Mouse (Mus musculus) neural tube, embryonic 14.5 days (tissue): ENCODE data around the gene Lrmp. TPM values are rescaled to one million over a fixed set of nuclear protein-coding genes. Genes with fewer than 3 reads are reported as not detected.

Source experiments
- ATAC-seq: fragments of 200-750 bp; cut with Nextera tagmentation; 2 replicates; pipeline ENCODE4 v1.8.0; 2017; ENCODE audit warnings: low read depth, mild to moderate bottlenecking, moderate TSS enrichment, moderate library complexity
- H3K27ac ChIP-seq: fragments of 300-500 bp; sonication (generic); 2 replicates; pipeline ENCODE4 v1.5.1; 2014; ENCODE audit warnings: low read depth, mild to moderate bottlenecking, control low read depth, low read length, moderate library complexity, mixed read lengths
- H3K27me3 ChIP-seq: fragments of 300-500 bp; sonication (generic); 2 replicates; pipeline ENCODE4 v1.6.1; 2014; ENCODE audit warnings: low read length; ENCODE audit not compliant: control insufficient read depth, insufficient read depth
- H3K36me3 ChIP-seq: fragments of 300-500 bp; sonication (generic); 2 replicates; pipeline ENCODE4 v1.6.1; 2014; ENCODE audit warnings: low read length, mixed read lengths; ENCODE audit not compliant: control insufficient read depth, insufficient read depth
- H3K4me1 ChIP-seq: fragments of 300-500 bp; sonication (generic); 2 replicates; pipeline ENCODE4 v1.6.1; 2014; ENCODE audit warnings: low read length; ENCODE audit not compliant: control insufficient read depth, insufficient read depth
- H3K4me2 ChIP-seq: fragments of 300-500 bp; sonication (generic); 2 replicates; pipeline ENCODE4 v1.6.1; 2014; ENCODE audit warnings: mild to moderate bottlenecking, low read depth, low read length, control low read depth
- H3K4me3 ChIP-seq: fragments of 300-500 bp; sonication (generic); 2 replicates; pipeline ENCODE4 v1.5.1; 2014; ENCODE audit warnings: low read depth, low read length, control low read depth, mixed read lengths
- H3K9ac ChIP-seq: fragments of 300-500 bp; sonication (generic); replicated peaks from 2 replicates; pipeline ENCODE4 v1.6.1; 2014; ENCODE audit warnings: low read depth, mild to moderate bottlenecking, control low read depth, low read length, mixed read lengths
- H3K9me3 ChIP-seq: fragments of 300-500 bp; sonication (generic); 2 replicates; pipeline ENCODE4 v1.6.1; 2016; ENCODE audit warnings: low read length; ENCODE audit not compliant: control insufficient read depth
- WGBS: fragments of 180-500 bp; shearing (Covaris S2); extraction: QIAGEN DNeasy Blood & Tissue Kit; methylation state at CpG from one replicate; pipeline ENCODE4 v1.1.7; 2014; 5-methylcytosine and 5-hydroxymethylcytosine counted together
- polyA plus RNA-seq: library from polyadenylated mRNA; unstranded; fragments of >200 nt; fragmentation: Nextera tagmentation; extraction: Ambion mirVana; gene quantifications from 2 replicates; pipeline ENCODE4 v1.2.1, GENCODE M21; 2014

Gene Lrmp
- polyA plus RNA-seq, 1 experiment from 2014 or later, result 0.37 TPM

DNA sequence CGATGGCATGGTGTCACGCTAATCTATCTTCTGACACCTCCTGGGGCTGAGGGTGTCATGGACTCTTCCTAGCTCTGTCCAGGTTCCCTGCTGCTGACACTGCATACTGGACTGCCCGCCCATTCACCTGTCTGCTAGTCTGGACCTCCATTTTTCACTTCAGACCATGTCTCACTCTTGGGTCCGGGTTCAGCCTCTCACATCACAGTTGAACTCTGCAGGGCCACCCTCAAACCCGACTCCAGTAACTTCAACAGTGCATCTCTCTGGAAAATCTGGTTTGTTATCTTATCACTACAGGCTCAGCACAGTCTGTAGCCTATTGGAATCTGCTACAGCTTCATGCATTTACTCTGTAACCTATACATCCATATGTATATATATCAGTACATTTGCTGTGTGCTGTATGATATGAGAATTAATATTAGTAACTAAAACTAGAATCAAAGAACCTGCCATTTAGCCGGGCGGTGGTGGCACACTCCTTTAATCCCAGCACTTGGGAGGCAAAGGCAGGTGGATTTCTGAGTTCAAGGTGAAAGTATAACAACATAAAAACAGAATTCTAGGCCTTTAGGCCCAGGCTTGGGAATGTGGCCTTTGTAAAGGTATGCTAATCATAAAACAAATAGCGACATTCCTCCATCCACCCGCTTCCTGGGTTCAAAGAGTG is 36.2 kb upstream of the Lrmp start:
- Histone ChIP-seq H3K4me3 (no peak overlapping the region), H3K9me3 (no peaks in the 10 kb centered on the region)

DNA sequence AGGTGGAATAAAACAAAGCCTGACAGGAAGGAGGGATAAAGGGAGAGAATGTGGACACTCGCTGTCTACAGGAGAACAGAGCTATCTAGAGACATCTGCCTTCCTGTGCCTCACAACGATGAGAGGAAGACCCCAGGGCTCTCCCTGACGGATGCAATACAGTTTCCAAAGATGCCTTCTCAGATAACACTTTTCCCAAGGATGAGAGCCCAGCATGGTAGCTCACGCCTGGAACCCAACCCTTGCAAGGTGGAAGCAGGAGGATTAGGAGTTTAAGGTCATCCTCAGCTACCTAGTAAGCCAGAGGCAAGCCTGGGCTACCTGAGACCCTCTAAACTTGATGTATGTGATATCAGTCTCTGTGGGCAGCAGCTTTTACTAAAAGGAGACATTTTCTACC is 33.7 kb upstream of the Lrmp start:
- 82% methylated on average over 4 of the region's 4 CpGs for WGBS
- no peak overlapping the region for H3K4me3 ChIP-seq
- H3K27me3 ChIP-seq, result no peaks in the 10 kb centered on the region
- no peaks in the 10 kb centered on the region for H3K4me1 ChIP-seq
- H3K9ac ChIP-seq, result no peak overlapping the region
- H3K4me2 ChIP-seq, result no peak overlapping the region
- H3K27ac ChIP-seq, result no peak overlapping the region
- no peaks in the 10 kb centered on the region for H3K36me3 ChIP-seq
- H3K9me3 ChIP-seq, result no peaks in the 10 kb centered on the region
- ATAC-seq, result no peak

More for the DNA sequence above, 36.2 kb upstream of the Lrmp start:
- H3K27me3 ChIP-seq, result no peaks in the 10 kb centered on the region
- no peak for ATAC-seq
- 76% methylated on average over 8 of the region's 9 CpGs for WGBS
- peaks cover 5% of the 10 kb centered on the region; the same call in 1 of the 2 replicates for H3K4me1 ChIP-seq
- no peaks in the 10 kb centered on the region for H3K36me3 ChIP-seq
- no peak overlapping the region for H3K27ac ChIP-seq
- no peak overlapping the region for H3K4me2 ChIP-seq
- no peak overlapping the region for H3K9ac ChIP-seq

GRCm38 (mm10) chr6:145084343-145085117 is 30.9 kb upstream of the Lrmp start:
- no peak overlapping the region for H3K9ac ChIP-seq
- ATAC-seq, result no peak
- no peaks in the 10 kb centered on the region for H3K27me3 ChIP-seq
- no peaks in the 10 kb centered on the region for H3K36me3 ChIP-seq
- 88% methylated on average over 8 of the region's 8 CpGs for WGBS
- no peaks in the 10 kb centered on the region for H3K9me3 ChIP-seq
- no peak overlapping the region for H3K27ac ChIP-seq
- no peaks in the 10 kb centered on the region for H3K4me1 ChIP-seq
- H3K4me2 ChIP-seq, result no peak overlapping the region
- H3K4me3 ChIP-seq, result no peak overlapping the region

DNA sequence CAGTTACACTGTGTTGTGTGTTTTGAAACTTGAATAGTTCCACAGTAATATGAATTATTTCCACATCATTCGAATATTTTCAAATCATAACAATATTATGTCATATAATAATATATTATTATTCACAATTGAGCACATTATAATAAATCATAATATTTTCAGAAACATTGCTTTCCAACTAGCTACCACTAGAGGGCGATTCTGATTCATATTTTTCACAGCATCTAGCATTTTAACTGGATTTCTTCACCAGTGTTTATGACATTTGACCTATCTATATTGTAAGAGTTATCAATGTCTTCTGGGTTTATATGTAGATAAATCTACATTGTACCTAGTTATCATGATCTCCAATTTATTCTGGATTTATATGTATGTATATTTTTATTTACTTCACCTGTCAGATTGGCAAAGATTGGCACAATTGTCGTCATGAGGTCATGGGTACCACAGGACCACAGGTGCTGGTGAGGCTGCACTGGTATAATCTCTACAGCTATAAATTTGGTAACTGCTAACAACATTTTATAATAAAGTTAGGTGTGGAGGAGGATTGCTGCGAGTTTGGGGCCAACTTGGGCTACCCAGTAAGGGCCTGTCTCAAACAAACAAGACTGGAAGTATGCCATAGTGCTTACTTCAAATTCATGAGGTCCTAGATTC is 26.9 kb upstream of the Lrmp start:
- Histone ChIP-seq H3K27ac (no peak overlapping the region), H3K27me3 (no peaks in the 10 kb centered on the region), H3K4me2 (no peak overlapping the region), H3K4me1 (no peaks in the 10 kb centered on the region), H3K4me3 (no peak overlapping the region), H3K9me3 (no peaks in the 10 kb centered on the region), H3K36me3 (no peaks in the 10 kb centered on the region), H3K9ac (no peak overlapping the region)
- WGBS, result 52% methylated on average over 4 of the region's 4 CpGs
- no peak for ATAC-seq

DNA sequence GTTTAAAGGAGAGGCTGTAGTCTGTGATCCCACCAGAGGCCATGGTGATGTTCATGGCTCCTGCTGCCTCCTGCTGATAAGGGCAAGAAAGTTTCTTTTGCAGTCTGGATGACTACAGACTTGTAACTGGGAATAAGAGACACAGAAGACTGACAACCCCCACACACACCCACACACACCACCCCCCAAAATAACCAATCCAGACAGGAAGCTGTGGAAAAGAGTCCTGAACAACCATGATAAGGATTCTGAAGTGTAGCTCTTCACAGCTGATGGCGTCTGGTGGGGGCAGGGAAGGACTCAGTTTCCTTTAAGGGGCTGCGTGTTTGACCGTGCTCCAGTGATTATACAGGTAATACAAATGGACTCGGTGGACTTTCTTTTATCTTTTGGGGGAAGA is 26.1 kb upstream of the Lrmp start:
- Histone ChIP-seq H3K9me3 (no peaks in the 10 kb centered on the region), H3K9ac (no peak overlapping the region), H3K36me3 (no peaks in the 10 kb centered on the region), H3K4me2 (no peak overlapping the region), H3K27ac (no peak overlapping the region), H3K27me3 (no peaks in the 10 kb centered on the region), H3K4me3 (no peak overlapping the region), H3K4me1 (no peaks in the 10 kb centered on the region)
- 92% methylated on average over 4 of the region's 4 CpGs for WGBS
- ATAC-seq, result no peak

DNA sequence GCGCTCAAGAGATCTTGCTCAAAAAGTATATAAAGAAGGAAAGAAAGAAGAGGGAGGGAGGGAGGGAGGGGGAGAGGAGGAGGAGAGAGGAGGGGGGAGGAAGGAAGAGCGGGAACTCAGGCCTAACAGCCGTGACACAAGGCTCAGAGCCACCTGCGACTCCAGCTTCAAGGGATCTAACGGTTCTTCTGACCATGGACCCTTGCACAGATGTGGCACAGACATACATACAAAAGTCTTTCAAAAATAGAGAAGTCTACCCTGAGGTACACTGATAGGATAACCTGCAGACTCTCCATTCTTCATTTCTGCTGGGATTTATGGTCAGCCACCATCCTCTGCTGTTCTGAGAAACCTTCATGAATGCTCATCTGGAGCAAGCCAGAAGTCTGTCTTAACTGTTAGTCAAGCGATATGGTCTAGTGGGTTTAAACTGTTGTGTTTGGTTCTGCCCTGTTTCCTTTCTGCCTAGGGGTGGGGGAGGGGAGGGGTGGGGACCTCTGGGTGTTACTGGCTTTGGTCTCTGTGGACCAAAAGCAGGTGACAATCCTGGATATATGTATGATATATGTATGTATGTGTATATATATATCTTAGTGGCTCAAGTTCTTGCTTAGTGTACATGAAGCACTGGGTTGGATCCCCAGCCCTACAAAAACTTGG is 25.1 kb upstream of the Lrmp start:
- ATAC-seq, result no peak
- no peak overlapping the region for H3K4me3 ChIP-seq
- H3K27ac ChIP-seq, result no peak overlapping the region
- no peaks in the 10 kb centered on the region for H3K27me3 ChIP-seq
- H3K9me3 ChIP-seq, result no peaks in the 10 kb centered on the region
- 66% methylated on average over 6 of the region's 6 CpGs for WGBS
- H3K36me3 ChIP-seq, result no peaks in the 10 kb centered on the region
- H3K4me2 ChIP-seq, result no peak overlapping the region
- no peaks in the 10 kb centered on the region for H3K4me1 ChIP-seq
- no peak overlapping the region for H3K9ac ChIP-seq

GRCm38 (mm10) chr6:145090928-145091327 is 24.5 kb upstream of the Lrmp start:
- H3K4me2 ChIP-seq, result no peak overlapping the region
- no peak overlapping the region for H3K4me3 ChIP-seq
- ATAC-seq, result no peak
- no peak overlapping the region for H3K27ac ChIP-seq
- no peaks in the 10 kb centered on the region for H3K36me3 ChIP-seq
- H3K9ac ChIP-seq, result no peak overlapping the region
- H3K27me3 ChIP-seq, result no peaks in the 10 kb centered on the region
- no peaks in the 10 kb centered on the region for H3K4me1 ChIP-seq
- WGBS, result 74% methylated on average over 5 of the region's 5 CpGs
- no peaks in the 10 kb centered on the region for H3K9me3 ChIP-seq

GRCm38 (mm10) chr6:145091998-145092397 is 23.5 kb upstream of the Lrmp start:
- 85% methylated on average over 7 of the region's 7 CpGs for WGBS
- no peak for ATAC-seq
- no peaks in the 10 kb centered on the region for H3K36me3 ChIP-seq

More at GRCm38 (mm10) chr6:145091998-145092397, 23.5 kb upstream of the Lrmp start:
- H3K9me3 ChIP-seq, result no peaks in the 10 kb centered on the region
- no peak overlapping the region for H3K4me2 ChIP-seq
- no peak overlapping the region for H3K9ac ChIP-seq
- no peak overlapping the region for H3K27ac ChIP-seq
- H3K4me1 ChIP-seq, result no peaks in the 10 kb centered on the region
- H3K27me3 ChIP-seq, result no peaks in the 10 kb centered on the region
- H3K4me3 ChIP-seq, result no peak overlapping the region
